Mouse (Mus musculus) erythroblast, embryonic 14.5 days (primary cell): ENCODE data around the gene Lgals1. TPM values are rescaled to one million over a fixed set of nuclear protein-coding genes. Genes with fewer than 3 reads are reported as not detected.

Experiments
- H3K27me3 ChIP-seq: 2 replicates; pipeline ENCODE4 v1.6.1; 2012; ENCODE audit warnings: inconsistent platforms; ENCODE audit not compliant: control insufficient read depth
- H3K36me3 ChIP-seq: 2 replicates; pipeline ENCODE4 v1.6.1; 2012; ENCODE audit warnings: mild to moderate bottlenecking, inconsistent platforms; ENCODE audit not compliant: control insufficient read depth
- H3K4me1 ChIP-seq: 2 replicates; pipeline ENCODE4 v1.6.1; 2012; ENCODE audit warnings: inconsistent platforms; ENCODE audit not compliant: control insufficient read depth
- H3K4me3 ChIP-seq: replicated peaks from 2 replicates; pipeline ENCODE3; 2012; ENCODE audit warnings: moderate library complexity, mild to moderate bottlenecking, inconsistent platforms
- H3K9me3 ChIP-seq: 2 replicates; pipeline ENCODE4 v1.6.1; 2012; ENCODE audit warnings: low read length, inconsistent platforms, mixed read lengths; ENCODE audit not compliant: control insufficient read depth
- GATA1 ChIP-seq: IDR thresholded peaks from 2 replicates; pipeline ENCODE4 v1.6.1; 2012; ENCODE audit warnings: low read length, inconsistent platforms, mixed read lengths
- TAL1 ChIP-seq: IDR thresholded peaks from 3 replicates; pipeline ENCODE4 v1.6.1; 2012; ENCODE audit warnings: low read length, inconsistent platforms, mixed read lengths
- polyA plus RNA-seq: library from polyadenylated mRNA; stranded (reverse); fragments of >175 nt; gene quantifications from 2 replicates; pipeline ENCODE4 v1.2.3, GENCODE M21; 2012

The Lgals1 gene
- polyA plus RNA-seq, 1 experiment, result 121 TPM

DNA sequence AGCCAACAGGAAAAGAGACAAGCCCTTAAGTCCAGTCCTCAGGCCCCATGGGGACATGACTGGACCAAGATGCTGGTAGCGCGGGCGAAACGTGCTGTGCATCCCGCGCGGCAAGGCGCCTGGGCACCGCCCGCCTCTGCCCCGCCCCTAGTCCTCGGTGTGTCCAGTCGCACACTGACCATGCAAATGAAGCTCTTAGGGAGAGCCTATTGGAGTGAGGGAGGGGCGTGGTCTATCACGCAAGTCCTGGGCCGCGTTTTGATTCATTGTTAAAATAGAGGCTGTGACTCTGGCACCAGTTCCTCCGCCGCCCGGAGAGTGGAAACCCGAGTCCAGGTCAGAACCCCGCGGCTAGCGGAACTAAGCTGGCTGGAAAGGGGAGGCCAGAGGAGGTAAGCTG lies 21.1 kb downstream of the Lgals1 start, which contains the start of gene Triobp:
Gene Triobp, plus strand, starts transcription at position 68 of the 400 bp plus-strand sequence.
- H3K4me1 ChIP-seq, result peaks cover 40% of the 10 kb centered on the region
- H3K4me3 ChIP-seq, result peak within 1 kb of the TSS; percentile 50
- H3K36me3 ChIP-seq, result no peaks in the 10 kb centered on the region; the same call in 1 of the 2 replicates
- peaks cover 20% of the 10 kb centered on the region for H3K27me3 ChIP-seq
- H3K9me3 ChIP-seq, result no peaks in the 10 kb centered on the region
- TF ChIP-seq TAL1, result no peak
- no peak for TF ChIP-seq GATA1

DNA sequence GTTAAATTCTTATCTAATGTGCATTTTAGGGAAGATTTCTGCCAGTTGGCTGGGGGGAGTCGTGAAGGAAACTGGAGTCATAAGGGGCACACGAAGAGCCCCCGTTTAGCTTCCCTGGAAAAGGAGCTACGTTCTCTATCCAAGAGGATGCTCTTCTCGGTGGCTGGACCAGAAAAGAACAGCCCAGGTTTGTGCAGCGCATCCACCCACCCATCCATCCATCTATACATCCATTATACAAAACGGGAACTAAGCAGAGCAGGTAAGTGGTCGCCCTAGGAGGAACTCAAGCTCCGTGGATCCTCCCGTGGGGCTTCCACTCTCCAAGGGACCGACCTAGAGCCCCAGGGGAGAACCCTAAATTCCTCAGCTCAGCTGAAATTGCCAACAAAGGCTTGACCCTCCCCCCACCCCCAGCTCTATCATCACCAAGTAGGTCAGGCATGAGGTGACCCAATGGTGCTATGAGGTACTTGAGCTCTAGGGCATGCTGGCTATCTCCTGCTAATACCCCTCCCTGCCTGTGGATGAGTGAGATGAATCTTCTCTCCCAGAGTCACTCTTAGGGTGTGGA lies 21.7 kb downstream of the Lgals1 start:
- Histone ChIP-seq H3K36me3 (no peaks in the 10 kb centered on the region; the same call in 1 of the 2 replicates), H3K4me1 (peaks cover 34% of the 10 kb centered on the region), H3K4me3 (peak overlapping the region; percentile 50), H3K9me3 (no peaks in the 10 kb centered on the region), H3K27me3 (peaks cover 20% of the 10 kb centered on the region)
- TF ChIP-seq GATA1, result no peak
- no peak for TF ChIP-seq TAL1

DNA sequence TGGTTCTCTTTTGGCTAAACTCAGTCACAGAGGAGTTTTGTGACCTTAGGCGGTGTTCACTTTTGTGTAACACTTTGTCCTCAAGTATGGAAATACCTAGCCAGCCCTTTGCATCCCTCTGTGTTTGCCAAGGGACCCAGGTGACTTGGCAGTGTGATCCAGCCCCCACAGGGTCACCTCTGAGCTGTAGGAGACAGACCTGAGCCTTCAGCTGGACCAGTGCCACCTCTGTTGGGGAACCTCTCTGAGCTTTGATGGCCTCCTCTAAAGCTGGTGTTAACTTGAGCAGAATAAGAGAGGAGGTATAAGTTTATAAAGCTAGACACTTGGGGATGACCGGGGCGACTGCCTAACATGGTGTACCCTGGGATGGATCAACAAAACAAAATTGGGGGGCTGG lies 22.4 kb downstream of the Lgals1 start:
- no peak overlapping the region for H3K4me3 ChIP-seq
- no peaks in the 10 kb centered on the region for H3K36me3 ChIP-seq
- peaks cover 20% of the 10 kb centered on the region for H3K27me3 ChIP-seq
- H3K4me1 ChIP-seq, result peaks cover 32% of the 10 kb centered on the region
- TF ChIP-seq GATA1 (no peak), TAL1 (no peak)
- H3K9me3 ChIP-seq, result no peaks in the 10 kb centered on the region

DNA sequence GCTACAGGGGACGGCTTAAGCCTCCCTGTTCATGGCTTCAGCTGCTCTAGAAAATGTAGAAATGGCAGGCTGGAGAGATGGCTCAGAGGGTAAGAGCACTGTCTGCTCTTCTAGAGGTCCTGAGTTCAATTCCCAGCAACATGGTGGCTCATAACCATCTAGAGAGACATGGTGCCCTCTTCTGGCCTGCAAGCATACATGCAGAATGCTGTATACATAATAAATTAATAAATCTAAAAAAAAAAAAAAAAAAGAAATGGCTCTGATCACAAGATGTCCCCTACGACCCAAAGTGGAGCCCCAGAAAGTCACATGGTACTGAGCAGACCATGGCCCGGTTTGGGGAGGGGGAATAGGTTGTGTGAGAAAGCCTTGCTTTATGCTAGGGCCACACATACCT lies 29.1 kb downstream of the Lgals1 start:
- TF ChIP-seq TAL1, result no peak
- no peak for TF ChIP-seq GATA1
- H3K27me3 ChIP-seq, result no peaks in the 10 kb centered on the region
- H3K4me1 ChIP-seq, result no peaks in the 10 kb centered on the region; the same call in 1 of the 2 replicates
- H3K36me3 ChIP-seq, result no peaks in the 10 kb centered on the region
- no peaks in the 10 kb centered on the region for H3K9me3 ChIP-seq
- H3K4me3 ChIP-seq, result no peak overlapping the region

DNA sequence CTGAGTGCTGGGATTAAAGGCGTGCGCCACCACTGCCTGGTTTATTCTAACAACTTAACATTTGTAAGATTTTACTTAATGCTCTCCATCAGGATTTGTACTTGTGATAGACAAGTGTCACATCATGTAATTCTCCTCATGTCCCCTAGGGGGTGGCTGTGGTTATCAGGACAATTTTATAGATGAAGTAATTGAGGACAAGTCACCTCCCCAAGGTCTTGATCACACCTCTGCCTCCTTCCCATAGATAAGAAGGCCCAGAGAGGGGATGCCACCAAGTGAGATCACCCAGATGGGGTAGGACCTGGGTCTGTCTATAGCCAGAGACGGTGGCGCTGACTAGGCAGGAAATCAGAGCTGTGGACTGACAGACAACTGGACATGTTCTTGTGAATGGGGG lies 29.8 kb downstream of the Lgals1 start:
- no peaks in the 10 kb centered on the region; the same call in 1 of the 2 replicates for H3K4me1 ChIP-seq
- H3K4me3 ChIP-seq, result no peak overlapping the region
- TF ChIP-seq TAL1 (no peak), GATA1 (no peak)
- H3K36me3 ChIP-seq, result no peaks in the 10 kb centered on the region
- H3K27me3 ChIP-seq, result no peaks in the 10 kb centered on the region
- no peaks in the 10 kb centered on the region for H3K9me3 ChIP-seq

DNA sequence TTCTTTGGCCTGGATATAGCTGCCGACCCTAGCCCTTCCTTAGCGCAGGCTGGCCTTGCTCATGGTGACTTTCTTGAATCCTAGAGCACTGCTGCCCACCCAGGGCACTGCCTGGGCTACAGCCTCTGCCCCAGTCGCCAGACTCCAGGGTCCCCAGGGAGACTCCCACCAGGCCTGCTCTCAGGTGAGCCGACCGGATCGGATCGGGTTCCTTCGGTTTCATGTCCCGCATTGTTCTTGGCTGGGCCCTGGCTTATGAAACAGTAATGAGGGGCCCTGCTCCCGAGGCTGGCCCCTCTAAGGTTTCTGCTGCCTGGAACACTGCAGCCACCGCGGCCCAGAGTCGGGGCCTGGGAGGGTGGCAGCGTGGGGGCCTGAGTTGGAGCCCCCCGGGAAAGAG lies 30.5 kb downstream of the Lgals1 start:
- H3K27me3 ChIP-seq, result no peaks in the 10 kb centered on the region
- no peaks in the 10 kb centered on the region for H3K36me3 ChIP-seq
- no peak for TF ChIP-seq GATA1
- no peak for TF ChIP-seq TAL1
- H3K4me1 ChIP-seq, result no peaks in the 10 kb centered on the region; the same call in 1 of the 2 replicates
- H3K4me3 ChIP-seq, result no peak overlapping the region
- H3K9me3 ChIP-seq, result no peaks in the 10 kb centered on the region

DNA sequence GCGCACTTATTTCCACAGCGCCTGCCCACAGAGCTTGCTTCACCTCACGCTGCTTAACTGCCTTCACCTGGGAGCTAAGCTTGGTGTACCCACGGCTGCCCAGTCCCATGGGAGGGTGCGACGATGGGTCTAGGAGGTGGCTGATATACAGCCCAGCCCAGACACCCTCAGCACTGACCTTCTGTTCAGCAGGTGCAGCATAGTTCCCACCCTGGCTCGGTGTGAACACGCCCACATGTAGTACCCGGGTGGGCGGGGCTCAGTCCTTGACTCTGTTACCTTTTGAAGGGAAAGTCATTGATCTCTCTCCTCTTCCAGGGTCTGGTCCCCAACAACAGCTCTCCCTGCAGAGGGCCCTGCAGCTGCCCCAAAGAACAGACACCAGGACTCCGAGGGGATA lies 33.0 kb downstream of the Lgals1 start:
- no peak for TF ChIP-seq TAL1
- TF ChIP-seq GATA1, result no peak
- Histone ChIP-seq H3K9me3 (no peaks in the 10 kb centered on the region), H3K27me3 (no peaks in the 10 kb centered on the region), H3K4me1 (no peaks in the 10 kb centered on the region; the same call in 1 of the 2 replicates), H3K36me3 (no peaks in the 10 kb centered on the region), H3K4me3 (no peak overlapping the region)

DNA sequence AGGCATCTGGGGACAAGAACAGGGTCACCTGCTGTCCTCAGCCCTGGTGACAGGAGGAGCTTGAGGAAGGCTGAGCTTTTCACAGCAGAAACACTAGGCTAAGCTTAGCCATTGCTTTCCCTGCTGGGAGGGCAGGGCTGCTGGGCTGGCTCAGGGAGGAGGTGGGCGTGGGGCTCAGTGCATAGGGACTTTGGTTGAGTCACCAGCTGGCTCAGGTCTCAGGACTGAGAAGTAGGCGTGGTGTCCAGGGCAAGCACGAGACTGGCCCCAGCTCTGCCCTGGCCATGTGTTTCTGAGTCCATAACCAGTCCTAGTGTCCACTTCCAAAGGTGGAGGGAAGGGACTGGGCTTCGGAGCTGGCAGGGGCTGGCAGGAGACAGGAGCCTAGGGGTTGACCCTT lies 33.6 kb downstream of the Lgals1 start:
- Histone ChIP-seq H3K9me3 (no peaks in the 10 kb centered on the region), H3K27me3 (no peaks in the 10 kb centered on the region), H3K4me3 (no peak overlapping the region), H3K4me1 (no peaks in the 10 kb centered on the region; the same call in 1 of the 2 replicates), H3K36me3 (no peaks in the 10 kb centered on the region)
- TF ChIP-seq GATA1 (no peak), TAL1 (no peak)

DNA sequence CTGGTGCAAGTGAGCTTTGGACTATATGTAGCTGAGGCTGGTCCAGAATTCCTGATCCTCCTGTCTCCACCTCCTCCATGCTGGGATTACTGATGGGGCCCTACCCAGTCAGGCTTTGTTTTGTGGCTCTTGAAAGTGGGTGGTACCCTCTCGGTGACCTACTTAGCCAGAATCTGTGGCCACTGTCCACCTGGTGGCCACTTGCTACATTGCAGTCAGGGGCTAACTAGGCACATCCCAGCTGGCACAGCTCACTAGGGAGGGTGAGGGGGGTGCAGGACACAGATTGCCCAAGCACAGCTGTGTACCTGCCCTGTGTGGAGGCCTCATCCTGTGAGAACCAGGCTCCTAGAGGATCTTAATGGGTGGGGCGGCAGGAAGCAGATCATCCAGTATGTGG lies 36.4 kb downstream of the Lgals1 start:
- no peaks in the 10 kb centered on the region for H3K36me3 ChIP-seq
- no peak overlapping the region for H3K4me3 ChIP-seq
- H3K27me3 ChIP-seq, result peaks cover 3% of the 10 kb centered on the region; the same call in 1 of the 2 replicates
- TF ChIP-seq TAL1 (no peak), GATA1 (no peak)
- no peaks in the 10 kb centered on the region for H3K4me1 ChIP-seq
- no peaks in the 10 kb centered on the region for H3K9me3 ChIP-seq

DNA sequence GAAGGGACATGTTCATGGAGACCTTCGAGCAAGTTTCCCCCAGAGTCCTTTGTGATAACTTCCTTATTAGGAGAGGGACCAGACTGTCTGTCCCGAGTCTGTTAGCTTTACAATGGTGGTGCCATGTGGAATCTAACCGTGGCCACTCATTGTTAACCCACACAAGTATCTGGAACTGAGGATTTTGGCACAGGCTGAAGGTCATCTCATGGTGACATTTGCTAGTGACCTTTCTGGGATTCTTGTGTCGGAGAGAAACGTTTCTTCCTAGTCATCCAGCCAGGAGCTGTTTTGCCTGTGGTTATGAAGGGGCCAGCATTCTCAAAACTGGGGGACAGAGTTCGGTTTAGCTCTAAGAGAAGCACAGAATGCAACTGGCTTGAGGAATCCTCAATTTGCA lies 45.1 kb downstream of the Lgals1 start:
- Histone ChIP-seq H3K4me3 (no peak overlapping the region), H3K36me3 (no peaks in the 10 kb centered on the region), H3K4me1 (no peaks in the 10 kb centered on the region), H3K9me3 (no peaks in the 10 kb centered on the region), H3K27me3 (peaks cover 5% of the 10 kb centered on the region)
- TF ChIP-seq GATA1, result no peak
- no peak for TF ChIP-seq TAL1
